ENCODE assay signal across 23 mouse cellular contexts in genomic region chr3:58731520-58731919, GRCm38 (mm10). TPM values are rescaled to one million over a fixed set of nuclear protein-coding genes. Genes with fewer than 3 reads are reported as not detected.
A peak's percentile ranks its signal among the peaks of the same experiment; 100 is the strongest.
DNase-seq lines count a peak whose midpoint lies in the region; ATAC-seq and TF ChIP-seq lines count a peak whose summit lies in the region.
"Had no signal": no experiment of that assay in that cellular context is flagged by ENCODE, and none has a peak within 500 bp of the region (broad histone marks: within the 10 kb centered on the region; RNA-seq: fewer than 3 reads in every experiment).

No protein-coding gene starts in this region.

- intact Hi-C loops in heart, postnatal 36 days (cut with DNase I), result no loop called here

- H3K9me3 ChIP-seq in limb, embryonic 13.5 days, result no peaks in the 10 kb centered on the region
- H3K9me3 ChIP-seq in forebrain, embryonic 15.5 days, result no peaks in the 10 kb centered on the region
- H3K9me3 ChIP-seq: kidney, embryonic 15.5 days; lung, embryonic 15.5 days; midbrain, embryonic 12.5 days; neural tube, embryonic 15.5 days had no signal

- H3K4me3 ChIP-seq in limb, embryonic 13.5 days, result no peak overlapping the region
- no peak overlapping the region for H3K4me3 ChIP-seq in forebrain, embryonic 15.5 days
- H3K4me3 ChIP-seq: erythroblast, embryonic 14.5 days; kidney, embryonic 15.5 days; layer of hippocampus, adult 2 months; left cerebral cortex, adult 2 months; lung, embryonic 15.5 days; midbrain, embryonic 12.5 days; neural tube, embryonic 15.5 days had no signal

- no peak overlapping the region for H3K9ac ChIP-seq in limb, embryonic 13.5 days
- no peak overlapping the region for H3K9ac ChIP-seq in forebrain, embryonic 15.5 days (replicated peaks)
- H3K9ac ChIP-seq: forebrain, postnatal 0 days; kidney, embryonic 15.5 days; lung, embryonic 15.5 days; midbrain, embryonic 12.5 days; neural tube, embryonic 15.5 days had no signal

- no peak for TF ChIP-seq POLR2A in brain, embryonic 14.5 days (IDR thresholded peaks at IDR 0.05; ENCODE audit: borderline replicate concordance, extremely low read depth, insufficient read depth, insufficient read length, poor library complexity, severe bottlenecking)

- H3K4me1 ChIP-seq in limb, embryonic 13.5 days, result peaks cover 34% of the 10 kb centered on the region
- peaks cover 3% of the 10 kb centered on the region; the same call in 1 of the 2 replicates for H3K4me1 ChIP-seq in forebrain, embryonic 15.5 days
- H3K4me1 ChIP-seq: kidney, embryonic 15.5 days; lung, embryonic 15.5 days had no signal

- no peak overlapping the region for H3K27ac ChIP-seq in limb, embryonic 13.5 days
- H3K27ac ChIP-seq in forebrain, embryonic 15.5 days (replicated peaks), result no peak overlapping the region
- H3K27ac ChIP-seq: kidney, embryonic 15.5 days; layer of hippocampus, adult 2 months; left cerebral cortex, adult 2 months; lung, embryonic 15.5 days; midbrain, embryonic 12.5 days; neural tube, embryonic 15.5 days had no signal

- WGBS in limb, embryonic 13.5 days, result 24% methylated on average over 5 of the region's 5 CpGs
- 76% methylated on average over 5 of the region's 5 CpGs for WGBS in forebrain, embryonic 15.5 days

- H3K4me2 ChIP-seq in limb, embryonic 13.5 days (replicated peaks), result no peak overlapping the region
- no peak overlapping the region for H3K4me2 ChIP-seq in forebrain, embryonic 15.5 days (replicated peaks)
- H3K4me2 ChIP-seq: kidney, embryonic 15.5 days; liver, embryonic 11.5 days; lung, embryonic 15.5 days; midbrain, embryonic 12.5 days; neural tube, embryonic 15.5 days had no signal

- DNase-seq in heart, adult 11 months, result peak; percentile 7
- DNase-seq in heart, postnatal 36 days, result no peak
- peak; percentile 14 for DNase-seq in brain, embryonic 14.5 days (ENCODE audit: low read depth)
- peak; percentile 5 for DNase-seq in embryo, embryonic 11.5 days (ENCODE audit: low read depth, low spot score)
- no peak for DNase-seq in ovary, postnatal 10 days (ENCODE audit: low spot score)
- DNase-seq: adrenal gland, postnatal 14 days; cerebellum, adult 8-10 months; forebrain, postnatal 0 days; gastrocnemius, postnatal 10 days; heart, postnatal 14 days; right cerebral cortex, postnatal 4 days had no signal

- no peaks in the 10 kb centered on the region for H3K36me3 ChIP-seq in limb, embryonic 13.5 days
- no peaks in the 10 kb centered on the region for H3K36me3 ChIP-seq in forebrain, embryonic 15.5 days
- H3K36me3 ChIP-seq: kidney, embryonic 15.5 days; lung, embryonic 15.5 days; midbrain, embryonic 12.5 days; neural tube, embryonic 15.5 days had no signal

- peak; percentile 54 for ATAC-seq in limb, embryonic 13.5 days (ENCODE audit: low FRiP score, low read depth)
- no peak for ATAC-seq in forebrain, embryonic 15.5 days (replicated peaks)
- ATAC-seq: forebrain, postnatal 0 days; hindbrain, embryonic 16.5 days; Patski had no signal

- no peaks in the 10 kb centered on the region for H3K27me3 ChIP-seq in limb, embryonic 13.5 days
- H3K27me3 ChIP-seq in forebrain, embryonic 15.5 days, result no peaks in the 10 kb centered on the region
- H3K27me3 ChIP-seq: kidney, embryonic 15.5 days; lung, embryonic 15.5 days; midbrain, embryonic 12.5 days; neural tube, embryonic 15.5 days; Patski had no signal

- TF ChIP-seq CTCF in brain, embryonic 14.5 days (IDR thresholded peaks at IDR 0.05; ENCODE audit: borderline replicate concordance, extremely low read depth, insufficient read depth, insufficient read length), result no peak

RNA-seq across cellular contexts. Expression of gene Siah2, which starts 39.3 kb away (rescaled TPM):
- total RNA-seq in heart, postnatal 36 days (2021), result 10 to 100 TPM in 1 of 2 experiments, 1 to 10 TPM in 1; 7.5 to 12.5 TPM
- polyA plus RNA-seq in brain, embryonic 14.5 days (2012; rRNA removed), result 11.1 and 16.2 TPM in 2 replicates
- 5.9 and 6.4 TPM in 2 replicates for polyA plus RNA-seq in limb, embryonic 13.5 days (2015; fragmentation: Nextera tagmentation; extraction: Ambion mirVana)
- polyA plus RNA-seq in forebrain, embryonic 15.5 days (2015; fragmentation: Nextera tagmentation; extraction: Ambion mirVana), result 7.0 and 8.1 TPM in 2 replicates

Comparison
In these comparisons a context has a peak if more than half of its experiments do, and no peak if none do; other contexts are left out.
1. DNase-seq: peak in heart, adult 11 months (single experiment), brain, embryonic 14.5 days (single experiment) and embryo, embryonic 11.5 days (single experiment); none in heart, postnatal 36 days (0 of 2) and ovary, postnatal 10 days (single experiment).